Mouse (Mus musculus) c-Kit-positive CD71-positive TER-119-positive erythroid progenitor cells, embryonic 14.5 days (primary cell): ENCODE data around the gene Tram2.

Experiments
- DNase-seq: peaks from one replicate; pipeline ENCODE4 v3.0.0-alpha.2; 2013; ENCODE audit warnings: low spot score

The Tram2 gene

GRCm38 (mm10) chr1:21010282-21010800 lies 68.7 kb downstream of the Tram2 start:
- DNase-seq: no peak

- DNase-seq: no peak
Observed at GRCm38 (mm10) chr1:21008891-21009290, 70.1 kb downstream of the Tram2 start.

GRCm38 (mm10) chr1:21007941-21008701 lies 70.9 kb downstream of the Tram2 start:
- no peak for DNase-seq

- DNase-seq: no peak
Observed at GRCm38 (mm10) chr1:21006775-21007174, 72.3 kb downstream of the Tram2 start.

- no peak for DNase-seq
Observed at GRCm38 (mm10) chr1:21004596-21004995, 74.4 kb downstream of the Tram2 start.

GRCm38 (mm10) chr1:21002246-21003142 lies 76.5 kb downstream of the Tram2 start:
- DNase-seq: no peak

GRCm38 (mm10) chr1:20997881-20998389 lies 81.1 kb downstream of the Tram2 start:
- no peak for DNase-seq

- no peak for DNase-seq
Observed at GRCm38 (mm10) chr1:20997328-20997689, 81.7 kb downstream of the Tram2 start.

- DNase-seq: no peak
Observed at GRCm38 (mm10) chr1:20996603-20997327, 82.3 kb downstream of the Tram2 start.

- no peak for DNase-seq
Observed at GRCm38 (mm10) chr1:20995331-20995986, 83.6 kb downstream of the Tram2 start.

- DNase-seq: no peak
Observed at GRCm38 (mm10) chr1:20994338-20994737, 84.7 kb downstream of the Tram2 start.

- no peak for DNase-seq
Observed at GRCm38 (mm10) chr1:20993690-20994089, 85.3 kb downstream of the Tram2 start.

GRCm38 (mm10) chr1:20989461-20990083 lies 89.5 kb downstream of the Tram2 start:
- no peak for DNase-seq

GRCm38 (mm10) chr1:20986378-20987056 lies 92.5 kb downstream of the Tram2 start:
- DNase-seq: no peak

- no peak for DNase-seq
Observed at GRCm38 (mm10) chr1:20984582-20984981, 94.4 kb downstream of the Tram2 start.

- no peak for DNase-seq
Observed at GRCm38 (mm10) chr1:20984103-20984502, 94.9 kb downstream of the Tram2 start.

GRCm38 (mm10) chr1:20981764-20982163 lies 97.3 kb downstream of the Tram2 start:
- no peak for DNase-seq

- DNase-seq: no peak
Observed at GRCm38 (mm10) chr1:20980553-20980952, 98.5 kb downstream of the Tram2 start.

- DNase-seq: no peak
Observed at GRCm38 (mm10) chr1:20974341-20975135, 104.5 kb downstream of the Tram2 start.

GRCm38 (mm10) chr1:20973389-20973788 lies 105.6 kb downstream of the Tram2 start:
- no peak for DNase-seq
